Mouse (Mus musculus): ENCODE measurements around the gene 5330417H12Rik.

5330417H12Rik gene

DNA sequence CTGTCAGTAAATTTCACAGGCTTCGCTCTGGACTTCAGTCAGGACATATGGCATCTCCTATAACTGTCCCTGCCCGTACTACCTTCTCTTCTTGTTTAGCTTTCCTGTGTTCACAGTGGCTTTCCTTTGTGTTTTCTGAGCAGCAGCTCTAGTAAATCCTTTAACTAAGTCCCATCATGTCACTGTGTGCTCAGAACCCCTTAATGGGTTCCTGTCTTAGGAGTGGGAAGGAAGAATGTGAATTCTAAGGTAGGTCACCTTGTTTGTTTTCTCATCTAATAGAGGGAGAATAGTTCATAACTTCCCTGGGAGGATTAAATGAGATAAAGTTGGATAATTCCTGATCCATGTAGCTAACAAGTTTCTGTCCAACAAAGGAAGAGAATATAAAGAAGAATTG lies at the start of gene 5330417H12Rik:
Gene 5330417H12Rik, minus strand, starts transcription at position 101 of the 400 bp plus-strand sequence.
- no peak for DNase-seq (ENCODE audit: low spot score)

DNA sequence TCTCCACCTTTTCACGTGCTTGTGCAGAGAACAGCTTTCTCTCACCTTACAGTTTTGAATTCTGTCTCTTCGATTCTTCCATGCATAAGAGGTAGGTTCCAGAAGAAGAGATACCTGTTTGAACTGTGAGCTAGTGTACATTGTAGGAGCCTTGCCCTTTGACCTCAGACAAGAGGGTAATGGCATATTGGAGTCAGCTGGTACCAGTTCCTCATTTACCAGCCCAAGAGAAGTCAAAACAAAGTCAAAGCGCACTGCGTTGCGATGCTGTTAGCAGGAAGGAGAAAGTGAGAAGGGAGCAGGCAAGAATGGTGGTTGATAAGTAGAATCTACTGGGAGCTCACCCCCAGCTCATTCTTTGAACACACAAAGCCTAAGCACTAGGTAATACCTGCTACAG lies 43.6 kb upstream of the 5330417H12Rik start:
- DNase-seq (ENCODE audit: low spot score), result no peak

DNA sequence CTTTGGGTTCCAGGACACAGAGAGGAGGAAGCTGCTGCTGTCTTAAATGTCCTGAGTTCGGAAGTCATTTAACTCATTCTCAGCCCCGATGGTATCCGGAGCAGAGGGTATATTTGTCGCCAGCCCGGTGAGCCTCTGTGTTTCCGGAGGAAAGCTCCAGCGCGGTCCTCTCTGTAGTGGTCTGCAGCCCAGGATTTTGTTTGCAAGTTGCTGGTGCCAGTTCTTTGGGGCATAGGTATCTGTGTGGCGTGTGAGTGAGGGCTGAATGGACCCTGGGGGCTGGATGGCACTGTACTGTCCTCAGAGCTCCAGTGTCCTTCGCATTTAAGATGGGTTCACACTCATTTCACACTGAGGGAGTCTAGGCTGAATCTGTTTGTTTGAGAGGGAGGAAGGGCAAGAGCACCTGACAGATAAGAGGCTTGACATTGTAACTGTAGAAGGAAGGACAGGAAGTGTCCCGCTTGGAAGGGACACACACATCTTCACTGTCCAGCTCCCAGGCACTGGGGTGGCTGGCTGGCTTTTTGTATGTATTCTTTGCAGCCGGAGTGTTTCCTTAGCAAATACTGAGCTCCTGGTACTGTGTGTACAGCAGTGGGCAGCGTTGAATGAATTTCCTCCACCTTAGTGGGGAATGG lies 41.4 kb upstream of the 5330417H12Rik start:
- no peak for DNase-seq (ENCODE audit: low spot score)

DNA sequence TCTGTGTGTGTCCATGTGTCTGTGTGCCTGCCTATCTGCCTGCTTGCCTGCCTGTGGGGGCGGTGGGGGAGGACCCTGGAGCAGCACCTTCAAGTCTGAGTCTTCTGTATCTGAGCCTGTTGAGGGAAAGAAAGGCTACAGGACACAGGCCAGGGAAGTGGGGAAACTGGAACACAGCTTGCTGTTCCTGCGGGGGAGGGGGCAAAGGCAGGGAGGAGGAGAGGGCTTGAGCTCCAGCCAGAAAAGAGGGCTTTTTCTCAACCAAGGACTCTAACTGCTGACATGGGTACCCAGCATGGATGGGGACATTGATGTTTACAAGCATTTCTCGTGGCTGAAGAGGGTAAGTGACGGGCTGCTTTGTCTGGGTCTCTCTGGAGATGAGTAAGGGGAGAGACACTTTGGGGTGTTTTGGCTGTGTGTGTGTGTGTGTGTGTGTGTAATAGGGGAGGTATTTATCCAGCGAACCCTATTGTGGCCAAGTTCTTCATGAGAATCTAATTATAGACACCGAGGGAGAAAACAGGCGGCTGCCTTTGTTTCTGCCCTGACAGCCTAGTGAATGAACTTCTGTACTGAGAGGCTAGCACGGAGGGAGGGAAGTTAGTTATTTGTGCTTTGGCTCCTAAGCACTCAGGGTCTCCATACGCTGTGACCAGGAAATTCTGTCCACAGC lies 40.8 kb upstream of the 5330417H12Rik start:
- no peak for DNase-seq (ENCODE audit: low spot score)

DNA sequence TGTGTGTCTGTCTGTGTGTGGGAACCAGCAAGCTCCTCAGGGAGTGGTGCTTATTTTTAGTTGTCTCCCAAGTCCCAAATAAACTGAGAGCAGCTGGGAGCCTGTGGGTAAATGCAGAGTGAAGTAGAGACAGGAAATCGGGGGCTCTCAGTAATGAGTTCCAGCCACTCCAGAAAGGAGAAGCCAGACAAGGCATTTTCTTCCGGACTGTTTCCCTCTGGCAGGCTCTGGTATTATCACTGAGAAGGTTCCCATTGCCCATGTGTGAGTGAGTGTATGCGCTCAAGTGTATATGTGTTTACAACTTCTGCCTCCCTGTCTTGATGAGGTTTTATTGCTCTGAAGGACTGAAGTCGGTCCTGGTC lies 40.2 kb upstream of the 5330417H12Rik start:
- no peak for DNase-seq (ENCODE audit: low spot score)

DNA sequence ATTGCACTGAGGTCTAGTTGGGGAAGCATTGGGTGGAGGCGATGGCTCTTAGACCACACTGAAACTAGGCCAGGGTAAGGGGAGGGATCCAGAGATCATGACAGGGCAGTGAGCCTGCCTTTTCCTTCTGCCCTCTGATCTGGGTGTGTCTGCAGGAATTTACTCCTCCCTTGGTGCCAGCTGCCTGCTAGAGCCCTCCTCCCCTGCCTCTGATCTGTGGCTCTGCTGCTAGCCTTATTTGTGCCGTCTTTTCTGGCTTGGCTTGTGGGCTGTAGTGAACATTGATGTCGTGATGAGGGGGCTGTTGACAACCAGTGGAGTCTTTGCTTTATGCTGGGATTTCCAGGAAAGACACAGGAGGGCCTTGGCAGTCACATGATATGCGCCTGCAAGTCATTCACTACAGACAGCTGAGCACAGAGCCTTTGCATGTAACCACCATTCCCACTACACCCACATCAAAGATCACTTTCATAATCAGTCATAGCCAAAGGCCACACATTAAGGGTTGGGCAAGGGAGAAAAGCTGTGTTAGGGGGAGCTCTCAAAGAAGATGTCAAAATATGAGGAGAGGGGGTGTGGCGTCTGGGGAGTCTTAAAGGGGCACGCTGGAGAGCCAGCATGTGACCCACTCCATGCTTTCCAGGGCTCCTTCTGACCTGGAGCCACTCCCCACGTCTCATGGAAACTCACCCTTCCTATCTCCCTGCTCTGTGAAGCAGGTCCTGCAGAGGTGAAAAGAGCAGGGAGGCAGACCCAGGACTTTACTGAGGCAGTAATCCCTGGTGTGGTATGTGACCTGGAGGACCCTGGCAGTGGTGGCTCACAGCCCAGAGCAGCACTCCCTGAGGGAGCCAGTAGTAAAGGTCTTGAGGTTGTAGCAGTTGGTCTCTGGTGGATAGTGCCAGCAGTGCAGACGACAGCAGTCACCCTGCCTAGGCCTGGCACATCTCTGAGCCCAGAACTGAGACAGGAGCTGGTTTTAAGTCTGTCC lies 39.4 kb upstream of the 5330417H12Rik start:
- DNase-seq (ENCODE audit: low spot score), result peak; percentile 49

DNA sequence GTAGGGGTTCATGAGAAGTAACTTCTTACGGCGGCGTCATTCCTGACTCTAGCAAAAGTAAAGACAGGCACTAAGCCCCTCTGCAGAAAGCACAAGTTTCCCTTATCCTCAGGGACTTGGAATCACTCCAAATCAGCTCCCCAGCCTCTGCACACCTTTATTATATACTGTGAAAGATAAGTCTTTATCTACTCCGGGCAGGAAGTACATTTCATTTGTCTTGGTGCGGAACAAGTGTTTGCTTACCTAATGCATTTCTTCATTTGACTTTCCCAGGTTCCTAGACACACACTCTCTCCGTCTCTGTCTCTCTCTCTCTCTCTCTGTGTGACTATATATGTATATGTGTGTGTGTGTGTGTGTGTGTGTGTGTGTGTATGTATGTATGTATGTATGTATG lies 38.7 kb upstream of the 5330417H12Rik start:
- DNase-seq (ENCODE audit: low spot score), result no peak

DNA sequence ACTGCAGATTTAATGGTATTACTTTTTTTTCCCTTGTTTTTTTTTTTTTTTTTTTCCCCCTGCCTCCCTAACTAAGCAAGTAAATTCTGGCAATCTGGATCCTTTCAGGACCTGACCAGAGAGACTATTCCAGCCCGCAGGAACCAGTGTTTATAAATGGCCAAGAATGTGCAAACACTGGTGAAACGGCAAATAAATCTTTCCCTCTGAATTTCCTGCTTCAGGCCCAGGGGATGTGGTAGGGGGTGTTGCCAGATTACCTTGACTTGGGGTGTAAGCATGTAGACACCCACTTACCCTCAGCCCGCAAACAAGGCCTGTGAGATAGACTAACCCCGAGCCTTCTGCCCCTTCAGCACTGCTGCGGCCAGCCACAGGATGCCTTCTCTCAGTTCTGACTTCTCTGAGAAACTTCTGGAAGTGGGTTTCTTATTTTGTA lies 36.9 kb upstream of the 5330417H12Rik start:
- DNase-seq (ENCODE audit: low spot score), result no peak

DNA sequence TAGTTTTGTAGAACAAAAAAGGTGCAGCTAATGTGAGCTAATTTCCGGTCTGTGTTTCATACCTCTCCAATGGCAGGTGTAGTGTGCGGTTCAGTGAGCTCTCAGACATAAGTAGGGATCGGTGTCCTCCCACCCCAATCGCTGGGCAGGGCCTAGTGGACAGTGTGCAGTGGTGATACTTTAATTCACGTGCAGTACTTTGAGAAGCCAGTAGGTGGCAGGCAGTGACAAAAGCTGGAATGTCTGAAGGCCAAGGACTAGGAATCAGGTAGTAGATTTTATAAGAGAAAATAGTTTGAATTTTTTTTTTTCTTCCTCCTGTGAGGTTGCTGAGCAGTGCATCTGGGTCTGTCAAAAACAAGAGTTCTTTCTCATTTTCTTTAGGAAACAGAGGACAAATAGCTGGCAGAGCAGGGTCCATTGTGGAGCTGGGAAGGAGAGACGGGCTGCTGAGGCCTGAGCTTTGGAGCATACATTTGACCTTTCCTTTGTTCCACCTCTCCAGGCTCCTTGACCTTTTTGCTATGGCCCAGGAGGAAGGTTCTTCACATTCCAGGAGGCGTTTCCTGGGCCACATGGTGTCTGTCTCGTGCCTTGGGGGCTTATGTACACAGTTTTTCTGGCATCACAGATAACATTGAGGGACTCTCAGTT lies 36.4 kb upstream of the 5330417H12Rik start:
- DNase-seq (ENCODE audit: low spot score), result peak; percentile 31

DNA sequence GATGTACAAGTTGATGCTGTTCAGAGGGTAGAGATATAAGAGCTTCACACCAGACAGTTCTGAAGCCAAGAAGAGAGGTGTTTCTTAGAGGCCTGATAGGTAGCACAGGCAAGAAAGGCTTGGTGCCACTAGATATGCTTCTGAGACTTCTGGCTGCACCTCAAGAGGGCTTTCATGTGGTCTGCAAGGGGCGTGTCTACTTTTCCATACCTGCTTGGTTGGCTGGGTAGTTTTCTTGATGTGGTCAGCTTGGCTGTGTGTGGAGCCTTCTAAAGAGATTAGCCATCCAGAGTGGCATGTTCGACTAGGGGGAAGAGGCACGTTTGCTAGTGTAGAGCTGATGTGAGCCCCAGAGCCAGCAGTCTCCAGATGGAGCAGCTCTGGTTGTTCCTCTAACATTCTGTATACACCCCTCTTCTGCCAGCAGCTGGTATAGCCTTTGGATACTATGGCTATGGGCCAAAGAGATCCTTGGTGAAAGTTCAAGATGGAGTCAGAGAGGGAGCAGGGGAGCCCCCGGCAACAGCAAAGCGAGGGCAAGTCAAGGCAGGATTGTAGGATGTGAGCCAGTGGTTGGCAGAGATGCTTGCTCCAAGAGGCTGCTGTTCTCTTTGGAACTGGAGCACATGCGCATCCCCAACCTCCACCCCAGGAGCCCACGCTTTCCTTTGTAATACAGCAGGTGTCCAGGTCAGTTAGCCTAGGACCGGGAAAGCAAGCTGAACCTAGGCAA lies 34.4 kb upstream of the 5330417H12Rik start:
- peak; percentile 82 for DNase-seq (ENCODE audit: low spot score)

DNA sequence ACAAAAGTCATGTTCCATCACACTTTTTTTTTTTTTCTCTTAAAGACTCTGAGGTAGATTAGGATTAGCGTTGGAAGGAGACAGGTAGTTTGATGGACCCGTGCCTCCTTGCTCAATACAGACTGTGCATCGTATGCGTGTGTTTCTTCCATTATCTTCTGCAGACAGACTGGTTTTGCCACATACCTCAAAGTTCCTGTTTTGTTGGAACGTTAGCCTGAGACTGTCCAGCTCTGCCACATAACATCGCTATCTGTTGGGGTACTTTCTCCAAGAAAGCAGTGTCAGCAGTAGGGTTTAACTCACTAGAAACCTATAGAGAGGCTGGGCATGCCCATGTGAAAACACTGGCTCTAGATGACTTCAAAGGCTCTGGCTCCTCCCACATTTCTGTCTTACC lies 31.5 kb upstream of the 5330417H12Rik start:
- DNase-seq (ENCODE audit: low spot score), result no peak

DNA sequence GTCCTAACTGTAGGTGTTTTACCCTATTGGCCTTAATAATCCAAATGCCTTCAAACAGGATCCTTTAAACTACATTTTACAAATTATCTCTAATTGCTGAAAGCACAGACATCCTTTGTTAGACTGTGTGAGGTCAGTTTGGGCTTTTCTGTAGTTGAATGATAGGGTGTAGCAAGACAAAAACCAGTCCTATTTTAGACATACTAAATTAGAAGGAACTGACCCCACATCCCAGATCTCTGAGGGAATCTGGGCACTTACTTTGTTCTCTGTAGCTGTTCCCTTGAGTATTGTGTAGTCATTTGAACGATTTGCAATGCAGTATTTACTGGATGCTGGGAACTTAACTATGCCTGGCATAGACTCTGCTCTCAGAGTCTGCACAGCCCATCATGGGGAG lies 26.9 kb upstream of the 5330417H12Rik start:
- DNase-seq (ENCODE audit: low spot score), result no peak

DNA sequence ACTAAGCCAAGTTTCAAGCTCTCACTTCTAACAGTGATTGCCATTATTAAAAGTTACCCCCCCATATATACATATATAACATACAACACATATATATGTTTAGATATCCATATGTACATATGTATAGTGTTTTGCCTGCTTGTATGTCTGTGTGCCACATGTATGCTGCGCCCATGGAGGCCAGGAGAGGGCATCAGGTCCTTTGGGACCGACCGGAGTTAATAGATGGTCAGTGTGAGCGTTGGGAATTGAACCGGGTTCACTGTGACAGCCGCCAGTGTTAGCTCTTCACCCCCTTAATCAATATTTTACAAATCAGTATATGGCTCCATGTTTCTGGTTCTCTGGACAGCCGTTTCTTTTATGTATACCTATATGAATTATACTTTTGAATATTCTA lies 25.0 kb upstream of the 5330417H12Rik start:
- no peak for DNase-seq (ENCODE audit: low spot score)

DNA sequence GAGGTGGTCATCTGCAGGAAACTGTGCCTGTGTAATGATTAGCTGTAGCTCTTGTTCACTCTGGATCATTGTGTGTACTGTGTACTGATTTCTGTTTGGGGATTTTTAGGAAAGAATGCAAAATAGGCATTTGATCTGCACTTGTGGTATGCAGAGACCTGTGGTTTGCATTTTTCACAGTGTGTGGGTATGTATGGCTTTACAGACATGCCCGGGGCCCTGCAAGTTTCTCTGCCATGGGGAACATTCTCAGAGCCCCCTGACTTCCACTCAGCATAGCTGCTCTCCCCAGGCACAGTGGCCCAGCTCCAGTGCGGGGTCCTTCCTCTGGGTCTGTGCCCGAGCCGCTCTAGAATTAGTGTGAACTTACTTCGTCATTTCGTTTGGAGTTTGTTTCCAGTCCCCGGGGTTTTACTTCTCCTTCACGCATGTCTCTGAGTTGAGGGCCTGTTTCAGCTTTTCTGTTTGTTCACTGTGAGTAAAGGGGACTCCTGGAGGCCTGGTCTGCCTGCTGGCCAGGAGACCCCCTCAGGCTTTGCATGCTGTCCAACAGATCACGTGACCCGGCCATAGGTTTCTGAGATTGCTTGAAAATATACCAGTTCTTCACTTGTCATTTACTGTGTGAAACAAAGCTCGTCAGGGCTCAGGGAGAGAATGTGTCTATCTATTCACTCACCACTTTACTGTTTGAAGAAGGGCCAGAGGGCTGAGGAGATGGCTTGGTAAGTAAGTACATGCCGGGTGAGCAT lies 24.2 kb upstream of the 5330417H12Rik start:
- no peak for DNase-seq (ENCODE audit: low spot score)

DNA sequence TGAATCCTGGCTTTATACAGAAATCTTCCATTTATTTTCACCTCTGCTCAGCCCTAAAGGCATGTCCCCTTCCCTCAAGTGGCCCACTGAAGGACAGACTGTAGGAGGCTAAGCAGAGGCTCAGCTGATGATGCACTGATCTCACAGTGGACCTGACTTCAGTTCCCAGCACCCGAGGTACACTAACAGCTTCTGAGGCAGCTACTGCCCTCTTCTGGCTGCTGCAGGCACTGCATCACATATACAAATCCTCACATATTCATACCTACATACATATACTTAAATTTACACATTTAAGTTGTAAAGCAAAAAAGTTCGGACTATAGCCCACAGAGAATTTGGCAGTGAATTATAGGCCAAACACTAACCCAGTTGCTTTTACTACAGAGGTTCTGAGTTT lies 20.0 kb upstream of the 5330417H12Rik start:
- DNase-seq (ENCODE audit: low spot score), result no peak

DNA sequence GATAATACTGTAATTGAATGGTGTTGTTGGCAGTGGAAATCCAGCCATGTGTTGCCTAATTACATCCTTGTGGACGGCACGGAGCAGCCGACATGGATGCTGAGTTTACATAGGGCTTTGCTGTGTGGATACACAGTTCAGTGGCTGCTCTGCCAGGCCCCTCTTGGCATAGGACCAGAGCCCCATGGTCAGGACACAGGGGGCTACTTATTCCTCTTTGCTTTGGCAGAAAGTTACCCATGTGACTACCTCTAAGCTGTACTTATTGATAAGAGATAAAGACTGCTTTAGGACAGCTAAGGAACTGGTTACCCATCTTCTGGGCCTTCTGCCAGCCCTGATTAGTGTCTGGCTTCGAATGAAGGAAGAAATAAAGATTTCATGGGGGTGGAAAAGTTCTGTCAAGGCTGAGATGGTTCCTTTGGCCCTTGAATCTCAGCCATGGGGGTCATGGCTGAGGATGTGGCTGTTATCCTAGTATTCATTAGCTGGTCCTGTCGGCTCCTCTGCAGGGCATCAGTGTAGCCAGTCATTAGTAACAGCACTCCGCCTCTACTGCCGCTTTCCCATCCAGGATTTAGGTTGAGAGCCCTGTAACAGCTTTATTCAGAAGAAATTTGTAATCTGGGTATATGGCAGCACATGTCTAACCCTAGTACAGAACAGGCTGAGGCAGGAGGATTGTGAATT lies 17.8 kb upstream of the 5330417H12Rik start:
- DNase-seq (ENCODE audit: low spot score), result no peak

DNA sequence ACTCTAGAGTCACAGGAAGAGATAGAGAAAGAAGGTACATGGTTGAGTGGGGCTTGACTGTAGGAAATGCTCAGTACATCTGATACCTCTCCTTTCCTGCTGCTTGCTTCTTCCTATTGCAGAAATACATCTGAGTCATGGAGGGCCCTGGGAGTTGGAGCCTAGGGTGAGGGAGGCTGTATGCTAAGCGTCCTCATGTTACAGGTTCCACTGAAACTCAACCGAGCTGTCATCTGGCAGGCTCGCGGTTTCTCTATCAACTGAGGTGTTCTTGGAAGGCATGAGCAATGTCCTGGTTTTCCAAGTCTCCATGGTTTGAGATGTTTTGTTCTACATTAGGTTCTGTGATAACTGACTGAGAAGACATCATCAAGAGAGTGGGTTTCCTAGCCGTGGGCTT lies 13.1 kb upstream of the 5330417H12Rik start:
- no peak for DNase-seq (ENCODE audit: low spot score)

DNA sequence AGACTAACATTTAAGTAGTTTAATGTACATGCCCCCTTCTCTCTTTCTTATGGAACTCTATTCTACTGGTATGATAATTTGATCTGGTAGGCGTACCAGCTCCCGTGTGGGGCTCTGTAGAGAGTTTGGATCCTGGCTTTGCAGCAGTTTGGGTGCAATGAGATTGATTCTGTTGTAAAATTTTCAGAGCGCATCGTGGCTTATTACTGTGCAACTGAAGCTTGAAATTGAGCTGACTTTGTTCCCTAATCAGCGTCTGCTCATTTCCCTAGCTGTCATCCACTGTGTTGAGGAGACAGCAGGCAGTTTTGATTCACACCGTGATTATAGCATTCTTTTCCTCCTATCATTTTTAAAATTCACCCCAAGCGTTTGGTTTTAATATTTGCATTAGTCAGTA lies 12.4 kb upstream of the 5330417H12Rik start:
- DNase-seq (ENCODE audit: low spot score), result no peak

DNA sequence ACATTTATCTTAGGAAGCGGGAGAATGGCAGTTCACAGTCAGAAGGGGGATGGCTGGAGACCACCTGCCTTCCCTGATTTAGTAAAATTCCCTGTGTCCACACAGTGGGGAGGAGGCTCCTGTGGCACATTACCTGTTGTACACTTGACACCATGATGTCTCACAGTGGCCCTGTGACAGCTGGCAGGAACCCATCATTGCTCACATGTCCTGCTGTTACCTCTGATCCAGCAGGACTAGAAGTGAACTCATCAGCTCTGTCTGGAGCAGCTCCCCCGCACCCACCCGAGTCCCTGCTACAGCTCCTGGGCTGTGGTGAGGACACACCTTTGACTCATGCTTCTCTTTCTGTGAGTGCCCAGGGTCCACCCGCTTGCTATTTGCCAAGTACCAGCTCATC lies 8.2 kb upstream of the 5330417H12Rik start:
- DNase-seq (ENCODE audit: low spot score), result no peak

DNA sequence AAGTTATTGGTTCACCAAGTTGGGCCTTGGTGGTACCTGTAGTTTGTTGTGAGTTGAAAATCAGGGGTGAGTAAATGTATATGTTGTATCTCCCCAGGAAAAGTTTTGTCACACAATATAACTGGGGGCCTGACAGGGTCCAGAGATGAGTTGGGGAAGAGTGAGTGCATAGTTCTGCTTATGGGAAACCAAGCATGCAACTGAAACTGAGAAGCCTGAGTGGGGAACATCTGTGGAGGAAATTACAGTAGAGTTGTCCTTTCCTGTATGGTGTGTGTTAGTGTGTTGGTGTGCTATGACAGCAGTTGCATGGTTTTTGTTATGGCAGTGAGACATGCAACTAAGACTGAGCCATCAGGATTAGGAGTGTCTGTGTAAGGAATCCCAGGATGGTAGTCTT lies 3.4 kb upstream of the 5330417H12Rik start:
- DNase-seq (ENCODE audit: low spot score), result no peak

Data from T-cell, adult 2 months (primary cell).